18 mouse cellular contexts compared by ENCODE assay signal in the genomic region with DNA sequence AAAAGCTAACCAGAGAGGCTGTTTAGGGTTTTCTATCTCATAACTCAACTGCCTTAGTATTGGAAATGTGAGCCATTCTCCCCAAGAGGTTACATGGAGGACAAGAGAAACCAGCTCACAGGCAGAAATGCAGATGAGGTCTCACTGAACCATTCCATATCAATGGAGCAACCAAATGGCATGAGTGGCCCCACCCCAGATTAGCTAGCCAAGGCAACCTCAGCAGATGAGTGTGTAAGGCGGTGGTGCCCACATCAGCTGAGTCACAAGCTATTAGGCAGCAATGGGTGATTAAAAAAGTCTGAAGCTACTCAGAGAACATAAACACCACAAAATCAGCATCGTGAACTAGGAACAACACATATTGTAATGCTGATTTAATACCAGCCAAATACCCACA.
"Had no signal": no experiment of that assay in that cellular context is flagged by ENCODE, and none has a peak within 500 bp of the region (broad histone marks: within the 10 kb centered on the region; RNA-seq: fewer than 3 reads in every experiment).

No protein-coding gene starts in this region.

- H3K4me3 ChIP-seq: kidney, embryonic 15.5 days; limb, embryonic 12.5 days; limb, embryonic 15.5 days; megakaryocyte, embryonic 14.5 days; midbrain, embryonic 10.5 days; midbrain, embryonic 13.5 days had no signal

- H3K27ac ChIP-seq: kidney, embryonic 15.5 days; limb, embryonic 12.5 days; limb, embryonic 15.5 days; liver, embryonic 14.5 days; midbrain, embryonic 10.5 days; midbrain, embryonic 13.5 days; stomach, postnatal 0 days had no signal

- DNase-seq: kidney, adult 8-10 months; kidney, postnatal 10 days; kidney, postnatal 36 days; left cerebral cortex, postnatal 4 days; liver, postnatal 0 days; lung, embryonic 14.5 days; right cerebral cortex, adult 18-20 months; right cerebral cortex, postnatal 14 days; right cerebral cortex, postnatal 4 days; thymus, postnatal 36 days had no signal
